Mouse (Mus musculus): ENCODE results near the gene Cerk.
"Not testable (repeated sequence)": the region's sequence is repeated elsewhere in the genome, so short reads cannot be mapped to it uniquely, and the experiment has no call there.

Cerk gene

DNA sequence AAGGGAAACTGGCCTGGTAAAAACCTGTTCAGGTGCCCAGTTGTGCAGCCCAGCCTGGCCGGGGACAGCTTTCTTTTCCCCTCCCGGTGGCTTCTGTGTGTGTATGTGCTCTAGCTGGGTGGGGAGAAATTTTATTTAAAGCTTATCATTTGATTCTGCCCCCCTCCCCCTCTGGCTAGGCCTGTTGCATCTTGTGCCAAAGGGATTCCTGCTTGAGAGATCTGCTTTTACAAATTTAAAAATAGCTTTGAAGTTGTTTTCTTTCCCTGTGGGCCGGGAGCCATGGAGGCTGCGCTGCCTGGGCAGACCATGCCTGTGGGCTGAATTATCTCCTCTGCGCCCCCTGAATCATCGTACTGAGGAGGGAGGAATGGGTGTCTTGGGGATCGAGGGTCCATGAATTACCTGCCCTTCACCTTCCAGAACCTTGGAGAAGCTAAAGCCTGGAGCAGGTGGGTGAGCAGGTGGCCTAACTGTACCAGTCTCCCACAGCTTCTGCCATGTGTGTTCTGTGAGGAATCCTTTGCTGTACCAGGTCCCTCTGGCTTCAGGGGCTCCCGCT lies 76.2 kb downstream of the Cerk start:
- DNase-seq = no peak

DNA sequence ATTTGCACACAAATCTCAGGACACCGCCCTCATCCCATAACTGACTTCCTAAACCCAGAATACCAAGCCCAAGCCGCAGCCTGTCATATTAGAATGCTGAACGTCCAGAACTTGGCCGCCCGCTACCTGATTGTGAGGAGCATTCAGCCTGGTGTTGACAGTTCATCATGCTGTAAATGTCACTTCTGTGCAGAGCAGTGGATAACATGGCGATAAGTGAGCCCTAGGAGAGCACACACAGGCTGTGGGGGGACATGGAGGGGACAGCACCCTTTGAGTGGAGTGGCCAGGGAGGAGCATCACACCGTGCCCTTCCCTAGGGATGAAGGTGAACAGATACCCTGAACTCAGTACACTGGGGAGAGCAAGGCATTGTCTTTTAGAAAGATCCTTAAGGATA lies 76.7 kb downstream of the Cerk start:
- no peak for DNase-seq

DNA sequence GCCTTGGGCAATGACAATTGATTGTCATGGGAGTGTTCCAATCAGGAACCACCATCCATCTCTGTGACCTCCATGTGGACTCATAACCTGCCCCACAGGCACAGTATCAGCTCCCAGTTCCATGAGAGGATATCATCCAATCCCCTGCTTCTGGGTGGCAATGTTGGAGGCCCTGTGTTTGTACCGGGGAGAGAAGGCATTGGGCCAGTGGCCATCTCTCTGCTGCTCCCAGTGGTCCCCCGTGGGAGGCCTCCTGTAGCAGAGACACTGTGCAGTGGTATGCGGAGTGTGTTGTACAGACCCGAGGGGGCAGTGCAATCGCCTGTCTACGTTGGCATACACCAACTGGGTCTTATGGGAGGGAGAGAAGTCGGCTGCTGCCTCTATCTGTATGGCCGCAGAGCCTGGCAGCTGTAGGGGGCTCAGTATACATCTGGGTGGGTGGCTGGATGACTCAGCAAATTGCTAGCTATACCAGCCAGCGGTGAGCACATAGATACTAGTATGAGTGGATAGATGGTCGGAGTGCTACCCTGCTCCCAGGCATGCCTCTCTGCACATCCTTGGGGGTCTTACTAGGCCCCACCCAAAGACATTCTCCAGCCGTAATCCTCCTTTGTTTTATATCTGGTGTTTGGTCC lies 78.0 kb downstream of the Cerk start:
- DNase-seq = no peak

DNA sequence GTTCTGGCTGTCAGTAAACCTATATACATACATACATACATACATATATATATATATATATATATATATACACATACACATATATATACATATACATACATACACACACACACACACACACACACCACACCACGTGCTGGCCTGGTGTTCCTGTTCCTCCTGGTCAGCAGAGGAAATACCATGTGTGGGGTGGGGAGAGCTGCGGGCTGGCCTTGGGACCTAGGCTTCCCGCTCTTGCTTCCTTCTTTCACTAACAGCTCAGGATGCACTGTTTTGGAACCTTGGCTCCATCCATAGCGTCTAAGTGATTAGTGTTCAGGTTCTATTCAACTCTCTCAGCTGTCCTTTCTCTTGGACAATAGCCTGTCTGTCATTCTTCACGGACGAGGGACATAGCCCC lies 80.2 kb downstream of the Cerk start:
- no peak for DNase-seq

DNA sequence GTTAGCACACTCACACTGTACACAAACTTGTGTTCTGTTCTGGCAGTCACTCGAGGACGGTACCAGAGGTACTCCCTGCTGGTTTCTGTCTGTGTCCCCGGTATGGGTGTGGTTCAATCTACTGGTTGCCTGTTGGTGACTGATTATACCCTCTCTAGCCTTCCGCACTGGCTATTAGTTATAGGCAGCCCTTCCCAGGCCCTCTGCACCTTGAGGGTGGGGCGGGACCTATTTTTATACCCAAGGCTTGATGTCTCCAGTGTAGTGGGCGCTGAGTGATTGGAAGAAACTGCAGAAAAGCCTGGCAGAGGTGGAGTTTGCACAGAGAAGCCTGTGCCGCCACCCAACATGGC lies 80.6 kb downstream of the Cerk start:
- DNase-seq = no peak

DNA sequence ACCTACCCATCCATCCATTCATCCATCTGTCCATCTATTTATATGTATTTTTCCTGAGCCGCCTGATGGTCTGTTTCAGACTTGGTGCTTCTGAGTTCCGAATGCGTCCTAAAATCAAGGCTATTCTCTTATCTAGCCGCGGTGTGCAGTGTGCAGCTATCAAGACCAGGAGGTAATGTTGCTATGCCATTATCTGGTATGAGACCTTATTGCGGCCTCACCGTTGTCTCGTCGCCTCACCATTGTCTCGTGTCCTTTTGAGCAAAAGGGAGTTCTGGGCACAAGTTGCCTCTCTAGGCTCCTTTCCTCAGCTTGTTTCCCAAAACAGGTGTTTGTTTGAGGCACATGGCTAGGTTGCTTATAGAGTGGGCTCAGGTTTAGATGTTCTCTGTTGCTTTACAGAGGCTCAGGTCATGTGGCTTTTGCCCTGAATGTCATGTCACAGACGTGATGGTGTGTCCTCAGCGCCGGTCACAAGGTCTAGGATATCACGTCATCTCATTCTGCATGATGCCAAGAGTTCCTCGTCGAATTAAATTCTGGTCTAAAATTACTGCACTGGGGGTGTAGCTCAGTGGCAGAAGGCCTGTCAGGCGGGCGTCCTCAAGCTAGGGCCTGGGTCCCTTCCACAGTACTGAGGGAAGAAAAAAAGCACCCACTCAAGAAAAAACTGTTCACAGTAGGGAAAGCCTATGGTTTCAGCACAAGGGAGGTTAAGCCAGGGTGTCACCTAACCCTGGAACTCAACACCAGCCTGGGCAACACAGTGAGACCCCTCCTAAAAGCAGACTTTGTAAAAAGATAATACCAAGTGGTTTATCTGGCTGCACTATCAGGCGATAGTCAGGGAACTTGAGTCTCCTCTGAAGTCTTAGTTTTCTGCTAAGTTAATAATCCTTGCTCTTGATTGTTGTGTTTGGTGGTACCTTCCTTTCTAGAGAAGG lies 81.3 kb downstream of the Cerk start:
- no peak for DNase-seq

DNA sequence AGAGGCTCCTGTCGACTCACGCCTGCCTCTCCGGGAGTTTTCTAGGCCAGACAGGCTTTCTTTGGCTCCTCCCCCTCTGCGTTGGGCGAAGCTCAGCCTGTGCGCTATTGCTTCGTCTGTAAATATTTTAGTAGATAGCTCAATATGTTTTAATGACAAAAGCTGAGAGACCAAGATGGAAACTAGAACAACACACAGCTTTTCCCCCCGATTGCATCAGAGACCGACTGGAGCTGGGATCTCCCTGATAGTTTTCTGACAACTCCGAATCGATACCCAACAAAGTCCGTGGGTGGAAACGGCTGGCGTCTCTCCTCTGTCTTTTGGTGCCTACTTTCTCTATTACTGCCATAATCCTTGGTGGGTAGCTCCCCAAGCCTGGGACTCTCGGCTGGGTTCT lies 83.6 kb downstream of the Cerk start:
- DNase-seq = peak; percentile 63

DNA sequence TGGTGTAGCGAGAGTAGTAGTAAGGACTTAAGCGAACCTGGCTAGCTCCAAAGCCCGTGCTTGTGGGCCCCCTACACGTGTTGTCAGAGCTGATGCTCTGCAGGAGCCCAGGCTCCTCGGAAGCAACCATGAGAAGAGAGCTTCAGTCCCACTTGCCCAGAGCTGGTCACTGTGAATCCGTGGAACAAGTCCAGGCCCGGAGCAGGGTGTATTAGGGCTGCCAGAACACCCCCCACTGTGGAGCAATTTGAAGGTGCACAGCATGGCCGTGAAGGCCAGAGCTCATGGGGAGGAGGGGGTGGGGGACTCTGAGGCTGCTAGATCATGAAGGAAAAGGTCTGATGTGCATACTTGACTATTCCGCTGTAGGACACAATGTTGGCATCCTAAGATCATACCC lies 84.4 kb downstream of the Cerk start:
- no peak for DNase-seq

DNA sequence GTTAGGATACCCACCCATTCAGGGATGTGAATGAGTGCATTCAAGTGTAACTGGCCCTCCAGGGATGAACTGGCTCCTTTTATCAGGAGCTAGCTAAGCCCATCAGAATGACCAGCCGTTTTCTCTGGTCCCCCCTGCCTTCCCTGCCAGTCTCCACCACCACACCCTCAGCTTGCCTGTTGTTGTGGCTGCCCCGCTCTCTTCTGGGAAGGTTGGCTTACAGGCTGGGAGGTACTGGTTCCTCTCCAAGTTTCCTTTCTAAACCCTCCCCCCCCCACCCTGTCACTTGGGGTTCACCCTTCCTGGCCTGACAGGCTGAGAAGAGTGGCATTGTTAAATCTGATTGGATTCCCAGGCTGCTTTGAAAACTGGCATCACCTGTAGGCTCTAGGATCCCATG lies 88.1 kb downstream of the Cerk start:
- no peak for DNase-seq

DNA sequence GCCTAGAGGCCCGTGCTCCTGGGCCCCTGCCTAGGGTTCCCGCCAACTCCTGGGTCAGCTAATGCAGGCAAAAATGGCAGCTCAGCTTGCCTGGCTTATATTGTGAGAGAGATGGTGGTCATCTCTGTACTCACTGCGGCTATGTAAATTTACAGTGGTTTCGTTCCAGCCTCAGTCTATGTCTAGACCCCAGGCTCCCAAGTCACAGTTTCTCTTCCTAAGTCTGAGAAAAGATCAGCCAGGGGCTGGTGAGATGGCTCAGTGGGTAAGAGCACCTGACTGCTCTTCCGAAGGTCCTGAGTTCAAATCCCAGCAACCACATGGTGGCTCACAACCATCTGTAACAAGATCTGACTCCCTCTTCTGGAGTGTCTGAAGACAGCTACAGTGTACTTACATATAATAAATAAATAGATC lies 89.3 kb downstream of the Cerk start:
- DNase-seq = not testable (repeated sequence)

DNA sequence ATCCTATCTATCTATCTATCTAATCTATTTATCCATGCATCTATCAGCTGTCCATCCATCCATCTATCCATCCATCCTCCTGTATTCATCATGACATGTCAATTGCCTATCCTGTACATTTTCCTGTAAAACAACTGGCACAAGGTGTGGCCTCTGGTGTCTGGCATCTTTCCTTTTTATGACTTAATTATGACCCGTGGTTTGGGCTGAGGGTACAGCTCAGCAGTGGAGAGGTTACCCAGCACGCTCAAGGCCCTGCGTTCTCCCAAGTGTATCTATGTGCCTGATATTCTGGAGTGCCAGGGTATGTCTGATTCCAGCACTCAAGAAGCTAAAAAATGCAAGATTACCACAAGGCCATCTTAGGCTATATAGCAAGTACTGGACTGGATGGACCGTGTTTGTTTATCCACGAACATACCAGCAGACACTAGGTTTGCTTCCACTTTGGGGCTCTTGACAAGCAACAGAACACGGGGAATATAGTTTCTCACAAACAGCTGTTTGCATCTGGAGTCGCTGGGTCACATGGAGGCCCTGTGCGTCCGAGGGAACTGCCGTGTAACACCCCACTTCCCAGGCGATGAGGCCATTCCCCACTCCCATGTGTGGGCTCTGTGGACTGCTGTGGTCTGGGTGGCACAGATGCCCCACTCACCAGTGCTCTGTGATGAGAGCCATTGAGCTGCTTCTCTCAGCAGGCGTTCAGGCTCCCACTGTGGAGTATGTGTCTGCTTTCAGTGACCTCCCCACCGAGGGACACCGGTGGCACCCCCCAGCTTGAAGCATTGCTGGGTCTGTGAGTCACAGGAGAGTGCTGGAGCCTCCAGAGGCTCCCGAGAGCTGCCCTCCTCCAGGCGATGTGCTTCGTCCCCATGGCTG lies 90.0 kb downstream of the Cerk start:
- DNase-seq = no peak

DNA sequence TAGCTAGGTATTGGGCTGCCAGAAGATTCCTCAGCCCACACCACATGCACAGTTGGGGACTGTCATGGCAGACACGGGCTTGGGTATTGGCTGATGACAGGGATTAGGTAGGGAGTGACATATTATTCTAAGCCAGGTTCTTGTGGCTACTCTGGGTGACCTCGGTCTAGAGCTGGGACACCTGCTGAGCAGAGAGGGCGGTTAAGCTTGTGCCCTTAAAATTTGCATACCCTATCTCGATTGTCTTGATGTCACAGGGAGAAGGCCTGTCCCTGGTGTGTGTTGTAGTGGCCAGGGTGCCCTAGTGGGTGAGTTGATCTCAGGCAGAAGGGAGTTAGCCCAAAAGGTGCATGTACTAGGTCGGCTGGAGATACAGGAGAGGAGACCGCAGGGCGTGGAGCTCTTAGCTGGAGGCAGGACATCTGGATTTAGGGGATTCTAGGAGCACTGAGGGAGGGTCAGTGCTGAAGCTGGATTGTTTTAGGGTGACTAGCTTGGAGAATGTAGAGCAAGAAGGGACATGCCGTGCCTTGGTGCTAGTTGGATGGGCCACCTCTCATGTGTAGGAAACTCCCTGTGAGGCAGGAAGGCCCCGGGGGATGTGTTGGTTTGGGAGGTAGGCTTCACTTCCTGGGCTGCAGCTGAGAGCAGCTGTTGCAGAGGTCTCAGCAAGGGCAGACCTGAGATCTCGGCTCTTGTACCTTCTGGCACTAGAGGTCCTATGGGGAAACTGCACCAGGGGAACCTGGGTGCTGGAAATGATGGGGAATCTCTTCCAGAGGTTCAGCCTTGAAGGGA lies 91.4 kb downstream of the Cerk start:
- no peak for DNase-seq

DNA sequence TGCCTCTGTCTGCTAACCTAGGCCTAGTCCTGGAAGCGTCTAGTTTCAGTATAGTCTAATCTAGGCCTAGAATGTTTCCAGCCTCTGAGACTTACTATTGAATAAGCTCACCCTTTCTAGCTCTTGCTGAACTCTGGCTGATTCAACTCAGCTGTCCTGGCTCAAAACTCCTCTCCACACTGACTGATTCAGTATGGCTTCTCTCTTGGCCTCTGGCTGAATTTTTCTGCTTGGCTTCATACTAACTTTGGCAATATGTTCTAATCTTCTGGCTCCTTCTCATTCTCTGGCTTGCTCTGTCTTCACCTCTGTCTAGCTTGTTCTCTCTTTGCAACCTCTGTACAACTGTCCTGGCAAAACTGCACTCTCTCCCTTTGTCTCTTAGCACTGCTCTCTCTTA lies 92.7 kb downstream of the Cerk start:
- DNase-seq = no peak

DNA sequence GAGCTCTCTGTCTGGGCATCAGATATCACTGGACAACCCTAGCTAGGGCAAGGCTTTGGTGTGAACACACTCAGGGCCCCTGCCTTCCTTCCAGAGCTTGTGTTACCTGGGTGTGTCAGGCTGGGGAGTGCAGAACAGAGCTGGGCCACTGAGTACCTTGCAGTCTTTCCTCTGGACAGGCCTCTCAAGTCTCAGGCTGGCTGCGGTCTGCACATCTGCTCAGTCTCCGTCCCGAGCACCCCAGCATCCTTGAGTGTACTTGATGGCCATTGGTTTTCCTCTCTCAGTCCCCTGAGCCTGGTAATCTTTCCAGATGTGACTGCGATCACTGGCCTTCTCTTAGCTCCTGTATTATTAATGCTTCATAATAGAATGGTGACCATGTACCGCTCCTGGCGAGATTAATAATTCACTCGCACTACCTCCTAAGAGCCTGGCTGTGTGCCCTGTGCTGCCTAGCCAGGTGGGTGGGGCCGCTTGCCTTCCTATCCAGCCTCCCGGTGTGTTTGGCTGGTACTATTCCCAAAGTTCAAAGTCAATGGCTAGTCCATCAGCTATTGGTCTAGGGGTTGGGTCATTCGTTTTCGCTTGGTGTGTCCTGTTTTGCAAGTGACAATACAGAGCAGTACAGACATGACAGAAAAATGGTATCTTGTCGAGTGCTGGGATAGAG lies 93.8 kb downstream of the Cerk start:
- DNase-seq = no peak

DNA sequence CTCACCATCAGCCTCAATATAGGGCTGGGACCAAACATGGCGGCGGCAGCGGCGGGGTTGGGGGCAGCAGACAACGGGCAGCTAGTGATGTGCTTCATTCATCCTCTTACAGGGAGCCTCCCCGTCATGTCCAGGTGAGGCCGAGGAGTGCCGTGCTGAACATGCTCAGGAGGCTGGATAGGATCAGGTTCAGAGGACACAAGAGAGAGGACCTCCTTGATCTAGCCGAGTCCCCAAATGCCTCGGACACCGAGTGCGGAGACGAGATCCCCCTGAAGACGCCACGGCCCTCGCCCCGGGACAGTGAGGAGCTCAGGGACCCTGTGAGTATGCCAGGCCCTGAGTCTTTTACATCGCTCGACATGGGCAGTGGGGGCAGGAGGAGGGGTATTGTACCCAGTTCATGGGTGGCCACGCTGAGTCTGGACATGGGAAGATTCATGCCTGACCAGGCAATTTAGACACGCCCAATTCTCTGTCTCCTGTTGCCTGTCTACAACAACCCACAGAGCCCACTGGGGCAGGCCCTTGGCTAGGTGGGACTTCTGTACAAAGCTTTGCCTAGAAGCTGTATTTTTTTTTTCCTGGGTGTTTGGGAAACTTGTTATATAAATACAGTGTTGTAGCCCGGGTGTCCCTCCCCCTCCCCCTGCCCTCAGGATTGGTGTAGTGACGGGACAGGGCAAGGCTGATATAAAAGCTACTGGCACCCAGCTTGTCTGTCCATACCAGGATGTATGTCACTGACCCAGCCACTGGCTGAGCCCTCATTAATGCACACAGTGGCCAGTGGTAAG lies 94.5 kb downstream of the Cerk start:
- no peak for DNase-seq

DNA sequence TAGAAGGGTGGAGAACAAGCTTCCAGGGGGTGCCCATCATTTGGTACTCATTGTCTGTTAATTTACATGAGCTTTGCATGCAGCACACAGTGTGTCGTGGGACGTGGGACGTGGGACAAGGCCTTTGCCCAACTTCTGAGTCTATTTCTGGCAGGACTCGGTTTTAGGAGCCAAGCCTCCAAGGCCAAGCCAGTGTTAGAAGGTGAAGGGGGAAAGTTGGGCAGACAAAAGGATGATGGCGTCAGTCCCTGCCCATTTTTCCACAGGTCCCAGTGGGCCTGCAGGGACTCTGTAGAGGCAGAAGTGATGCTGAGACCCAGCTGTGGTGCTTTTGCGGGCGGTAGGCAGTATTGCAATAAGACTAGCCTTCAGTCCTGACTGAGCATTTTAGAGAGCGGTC lies 95.4 kb downstream of the Cerk start:
- DNase-seq = no peak

DNA sequence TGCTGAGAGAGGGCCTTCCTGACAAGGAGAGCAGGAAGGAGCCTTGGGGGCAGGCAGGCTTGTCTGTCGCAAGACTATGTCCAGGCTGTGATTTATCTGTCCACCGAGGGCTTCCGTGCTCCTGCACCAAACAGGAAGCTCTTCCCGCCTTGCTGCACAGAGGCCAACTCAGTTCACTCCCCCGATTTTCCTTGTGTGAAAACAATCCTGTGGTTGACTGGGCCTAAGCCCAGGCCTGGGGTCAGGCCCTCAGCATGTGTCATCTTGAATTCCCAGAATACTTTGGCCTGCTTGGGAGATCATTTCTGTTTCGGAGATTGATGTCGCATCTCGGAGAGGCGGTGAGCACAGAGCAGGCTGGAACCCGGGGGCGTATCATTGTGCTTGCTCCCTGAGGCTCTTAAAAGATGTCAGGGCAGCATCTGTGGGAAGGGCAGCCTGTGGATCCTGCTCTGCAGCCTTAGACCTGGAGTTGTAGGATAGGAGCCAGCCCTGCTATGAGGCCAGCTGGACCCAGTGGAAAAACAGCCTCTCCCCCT lies 95.9 kb downstream of the Cerk start:
- DNase-seq = no peak

All from layer of hippocampus, adult 9-11 months (tissue).